Mouse (Mus musculus): ENCODE data around the gene Rnf126.

DNA sequence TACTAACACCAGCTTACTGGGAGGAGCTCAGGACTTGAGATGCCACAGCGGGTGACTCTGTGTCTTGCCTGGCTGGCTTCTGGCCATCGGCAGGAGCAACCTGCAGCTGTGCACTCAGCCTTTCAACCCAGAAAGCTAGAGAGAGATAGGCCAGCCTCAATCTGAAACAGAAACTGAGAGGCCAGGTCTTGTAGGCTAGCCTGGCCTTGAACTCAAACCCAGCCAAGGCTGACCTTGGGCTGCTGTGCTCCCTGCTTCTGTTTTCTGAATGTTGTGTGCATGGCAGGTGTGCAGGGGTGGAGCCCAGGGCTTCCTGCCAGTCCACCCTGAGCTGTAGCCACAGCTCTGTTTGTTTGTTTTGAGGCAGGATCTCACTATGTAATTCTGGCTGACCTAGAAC, 6.5 kb upstream of the Rnf126 start:
- no peak for TF ChIP-seq CTCF (IDR thresholded peaks at IDR 0.05; ENCODE audit: extremely low read depth, insufficient read depth, insufficient read length, insufficient replicate concordance)
- TF ChIP-seq POLR2A (IDR thresholded peaks at IDR 0.05; ENCODE audit: low read depth, low read length): no peak

Data from spleen, adult 2 months (tissue).